In the genomic region with DNA sequence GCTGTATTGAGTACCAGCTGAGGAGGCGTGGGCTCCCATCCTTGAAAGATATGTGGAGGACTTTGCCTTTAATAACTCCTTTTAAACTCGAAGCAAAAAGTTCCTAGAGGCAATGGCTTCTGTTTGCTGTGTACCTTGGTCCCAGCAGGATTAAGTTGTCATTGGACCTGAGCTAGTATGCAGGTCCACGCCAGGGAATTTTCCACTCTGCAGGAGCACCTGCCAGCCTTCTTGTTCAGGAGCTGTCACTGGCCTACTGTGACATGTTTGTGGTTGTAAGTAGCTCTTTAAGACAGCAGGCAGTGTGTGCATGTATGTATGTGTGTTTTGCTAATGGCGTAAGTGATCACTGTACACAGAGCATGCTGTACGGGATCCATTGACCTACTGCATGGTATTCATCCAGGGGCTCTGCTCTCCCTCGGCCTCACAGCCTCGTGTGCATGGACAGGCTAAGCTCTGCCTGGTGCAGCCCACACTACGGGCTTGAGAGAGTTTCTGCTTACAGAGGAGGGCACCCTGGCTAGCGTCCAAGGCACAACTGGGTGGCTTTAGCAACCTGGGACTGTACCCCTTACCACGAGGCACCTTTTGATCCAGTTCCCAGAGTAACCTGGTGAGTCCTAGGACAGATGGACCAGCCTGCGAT, we compare ENCODE assay signal across 10 mouse cellular contexts.
A peak's percentile ranks its signal among the peaks of the same experiment; 100 is the strongest.
DNase-seq lines count a peak whose midpoint lies in the region; ATAC-seq and TF ChIP-seq lines count a peak whose summit lies in the region.
"Had no signal": no experiment of that assay in that cellular context is flagged by ENCODE, and none has a peak within 500 bp of the region (broad histone marks: within the 10 kb centered on the region; RNA-seq: fewer than 3 reads in every experiment).

No protein-coding gene starts in this region.

- DNase-seq in forebrain, embryonic 10.5 days (ENCODE audit: extremely low spot score, low spot score) = no peak
- DNase-seq in liver, embryonic 13.5 days = no peak
- DNase-seq in liver, postnatal 0 days = no peak
- no peak for DNase-seq in adrenal gland, adult 2 months
- DNase-seq: heart, adult 2 months; left cerebral cortex, postnatal 4 days had no signal

- H3K27ac ChIP-seq in forebrain, embryonic 10.5 days = peak overlapping the region; percentile 9; the same call in 1 of the 2 replicates
- no peak overlapping the region for H3K27ac ChIP-seq in forebrain, embryonic 16.5 days (ENCODE audit: low read length)
- H3K27ac ChIP-seq in liver, embryonic 13.5 days = peak overlapping the region; percentile 54; the same call in 1 of the 2 replicates
- no peak overlapping the region for H3K27ac ChIP-seq in liver, postnatal 0 days (ENCODE audit: low read depth)
- H3K27ac ChIP-seq in forebrain, embryonic 15.5 days (replicated peaks) = peak overlapping the region; percentile 36; the same call in 1 of the 2 replicates
- H3K27ac ChIP-seq in neural tube, embryonic 15.5 days (replicated peaks) = peak overlapping the region; percentile 68; the same call in 1 of the 2 replicates
- H3K27ac ChIP-seq: heart, adult 2 months had no signal

- no peak overlapping the region for H3K9ac ChIP-seq in forebrain, embryonic 16.5 days (replicated peaks; ENCODE audit: low read depth, low read length)
- H3K9ac ChIP-seq in liver, embryonic 13.5 days = no peak overlapping the region; the same call in 1 of the 2 replicates
- H3K9ac ChIP-seq in liver, postnatal 0 days (replicated peaks) = no peak overlapping the region
- H3K9ac ChIP-seq in forebrain, embryonic 15.5 days (replicated peaks) = no peak overlapping the region
- no peak overlapping the region for H3K9ac ChIP-seq in neural tube, embryonic 15.5 days (replicated peaks)

- H3K36me3 ChIP-seq in forebrain, embryonic 10.5 days (replicated peaks) = peaks cover 52% of the 10 kb centered on the region
- H3K36me3 ChIP-seq in forebrain, embryonic 16.5 days (ENCODE audit: control insufficient read depth, insufficient read depth) = no peaks in the 10 kb centered on the region
- peaks cover 13% of the 10 kb centered on the region for H3K36me3 ChIP-seq in liver, embryonic 13.5 days
- no peaks in the 10 kb centered on the region for H3K36me3 ChIP-seq in liver, postnatal 0 days (replicated peaks; ENCODE audit: insufficient read depth, low read length)
- no peaks in the 10 kb centered on the region for H3K36me3 ChIP-seq in forebrain, embryonic 15.5 days
- no peaks in the 10 kb centered on the region for H3K36me3 ChIP-seq in neural tube, embryonic 15.5 days

- H3K4me2 ChIP-seq in forebrain, embryonic 16.5 days (ENCODE audit: low read length) = no peak overlapping the region
- H3K4me2 ChIP-seq in liver, embryonic 13.5 days = no peak overlapping the region
- no peak overlapping the region for H3K4me2 ChIP-seq in liver, postnatal 0 days (ENCODE audit: low read depth, low read length)
- no peak overlapping the region for H3K4me2 ChIP-seq in forebrain, embryonic 15.5 days (replicated peaks)
- H3K4me2 ChIP-seq in neural tube, embryonic 15.5 days = no peak overlapping the region

- no peaks in the 10 kb centered on the region for H3K27me3 ChIP-seq in forebrain, embryonic 10.5 days (ENCODE audit: poor library complexity, severe bottlenecking)
- no peaks in the 10 kb centered on the region for H3K27me3 ChIP-seq in forebrain, embryonic 16.5 days (replicated peaks; ENCODE audit: control insufficient read depth, insufficient read depth, low read length)
- H3K27me3 ChIP-seq in liver, embryonic 13.5 days = no peaks in the 10 kb centered on the region
- no peaks in the 10 kb centered on the region for H3K27me3 ChIP-seq in liver, postnatal 0 days (ENCODE audit: insufficient read depth, low read length)
- H3K27me3 ChIP-seq in forebrain, embryonic 15.5 days = no peaks in the 10 kb centered on the region
- H3K27me3 ChIP-seq in neural tube, embryonic 15.5 days (replicated peaks) = no peaks in the 10 kb centered on the region

- no peak for TF ChIP-seq EP300 in liver, postnatal 0 days (IDR thresholded peaks at IDR 0.05; ENCODE audit: low read depth)

- ATAC-seq in forebrain, embryonic 16.5 days = no peak
- no peak for ATAC-seq in liver, embryonic 13.5 days (ENCODE audit: low read depth)
- no peak for ATAC-seq in liver, postnatal 0 days
- 0 out of 2 replicates have a peak, but pooled peaks have one; percentile 18 for ATAC-seq in forebrain, embryonic 15.5 days (replicated peaks)
- ATAC-seq in neural tube, embryonic 15.5 days (ENCODE audit: low FRiP score) = 0 out of 2 replicates have a peak, but pooled peaks have one; percentile 8
- no peak for ATAC-seq in activated CD4-positive, CD25-positive, alpha-beta regulatory T cell, adult 4 months

- peaks cover 66% of the 10 kb centered on the region for H3K4me1 ChIP-seq in forebrain, embryonic 10.5 days
- H3K4me1 ChIP-seq in forebrain, embryonic 16.5 days (replicated peaks; ENCODE audit: control insufficient read depth, insufficient read depth, low read length) = peaks cover 23% of the 10 kb centered on the region
- H3K4me1 ChIP-seq in liver, embryonic 13.5 days (replicated peaks) = peaks cover 100% of the 10 kb centered on the region
- H3K4me1 ChIP-seq in liver, postnatal 0 days (ENCODE audit: insufficient read depth) = peaks cover 31% of the 10 kb centered on the region
- H3K4me1 ChIP-seq in forebrain, embryonic 15.5 days = peaks cover 38% of the 10 kb centered on the region
- H3K4me1 ChIP-seq in neural tube, embryonic 15.5 days = peaks cover 61% of the 10 kb centered on the region

- H3K4me3 ChIP-seq in forebrain, embryonic 10.5 days = no peak overlapping the region
- no peak overlapping the region for H3K4me3 ChIP-seq in forebrain, embryonic 16.5 days (replicated peaks; ENCODE audit: low read length)
- no peak overlapping the region for H3K4me3 ChIP-seq in liver, embryonic 13.5 days (replicated peaks)
- H3K4me3 ChIP-seq in liver, postnatal 0 days (ENCODE audit: low read depth, low read length) = no peak overlapping the region
- no peak overlapping the region for H3K4me3 ChIP-seq in forebrain, embryonic 15.5 days
- H3K4me3 ChIP-seq in neural tube, embryonic 15.5 days (replicated peaks) = no peak overlapping the region
- H3K4me3 ChIP-seq: heart, adult 2 months had no signal

- 83% methylated on average over 11 of the region's 11 CpGs for WGBS in forebrain, embryonic 10.5 days
- WGBS in forebrain, embryonic 16.5 days = 45% methylated on average over 11 of the region's 11 CpGs
- WGBS in liver, embryonic 13.5 days (ENCODE audit: insufficient replicate concordance) = 78% methylated on average over 11 of the region's 11 CpGs
- 68% methylated on average over 11 of the region's 11 CpGs for WGBS in liver, postnatal 0 days (ENCODE audit: insufficient replicate concordance)
- 54% methylated on average over 11 of the region's 11 CpGs for WGBS in forebrain, embryonic 15.5 days
- 61% methylated on average over 11 of the region's 11 CpGs for WGBS in neural tube, embryonic 15.5 days

- no peak for TF ChIP-seq CTCF in liver, postnatal 0 days (IDR thresholded peaks at IDR 0.05; ENCODE audit: low read depth)

- no peaks in the 10 kb centered on the region for H3K9me3 ChIP-seq in forebrain, embryonic 10.5 days
- H3K9me3 ChIP-seq in forebrain, embryonic 16.5 days (ENCODE audit: control insufficient read depth, low read length) = no peaks in the 10 kb centered on the region
- H3K9me3 ChIP-seq in liver, embryonic 13.5 days (replicated peaks) = no peaks in the 10 kb centered on the region
- H3K9me3 ChIP-seq in liver, postnatal 0 days (ENCODE audit: low read length) = no peaks in the 10 kb centered on the region
- H3K9me3 ChIP-seq in forebrain, embryonic 15.5 days = no peaks in the 10 kb centered on the region
- H3K9me3 ChIP-seq in neural tube, embryonic 15.5 days (replicated peaks) = no peaks in the 10 kb centered on the region

Comparison
In these comparisons a context has a peak if more than half of its experiments do, and no peak if none do; other contexts are left out.
1. H3K27ac ChIP-seq: peak in forebrain, embryonic 10.5 days (single experiment), liver, embryonic 13.5 days (single experiment), forebrain, embryonic 15.5 days (single experiment) and neural tube, embryonic 15.5 days (single experiment); none in forebrain, embryonic 16.5 days (single experiment) and liver, postnatal 0 days (single experiment).
2. ATAC-seq: peak in forebrain, embryonic 15.5 days (single experiment) and neural tube, embryonic 15.5 days (single experiment); none in forebrain, embryonic 16.5 days (single experiment), liver, embryonic 13.5 days (single experiment), liver, postnatal 0 days (single experiment) and activated CD4-positive, CD25-positive, alpha-beta regulatory T cell, adult 4 months (single experiment).